In genomic region chr3:147662572-147662971, GRCm38 (mm10) we compare ENCODE assay signal across 20 mouse cellular contexts.
DNase-seq lines count a peak whose midpoint lies in the region; ATAC-seq and TF ChIP-seq lines count a peak whose summit lies in the region.
"Had no signal": no experiment of that assay in that cellular context is flagged by ENCODE, and none has a peak within 500 bp of the region (broad histone marks: within the 10 kb centered on the region; RNA-seq: fewer than 3 reads in every experiment).

No protein-coding gene starts in this region.

- TF ChIP-seq CTCF in Patski (IDR thresholded peaks at IDR 0.05): no peak

- no peak overlapping the region for H3K27ac ChIP-seq in hindbrain, embryonic 10.5 days

- ATAC-seq in Patski: peak; percentile 99
- no peak for ATAC-seq in CD4-positive, CD25-positive, alpha-beta regulatory T cell, adult 4 months
- ATAC-seq: activated CD4-positive, CD25-positive, alpha-beta regulatory T cell, adult 4 months had no signal

- 81% methylated on average over 3 of the region's 3 CpGs for WGBS in hindbrain, embryonic 10.5 days

- DNase-seq in 3T3-L1 (ENCODE audit: low read depth, low spot score): peak; percentile 17
- peak; percentile 44 for DNase-seq in Patski (ENCODE audit: low read depth, low spot score)
- no peak for DNase-seq in hindbrain, embryonic 10.5 days (ENCODE audit: low spot score)
- DNase-seq: adrenal gland, adult 2 months; adrenal gland, adult 8-10 months; adrenal gland, postnatal 10 days; adrenal gland, postnatal 14 days; adrenal gland, postnatal 25 days; adrenal gland, postnatal 36 days; B cell, adult 2 months; cerebellum, adult 11 months; cerebellum, adult 11-12 months; cerebellum, adult 18-20 months; cerebellum, adult 2 months; cerebellum, adult 8-10 months; cerebellum, adult 9-10 months had no signal

- no peak overlapping the region for H3K4me3 ChIP-seq in hindbrain, embryonic 10.5 days

- H3K9me3 ChIP-seq in hindbrain, embryonic 10.5 days: no peaks in the 10 kb centered on the region

- no peaks in the 10 kb centered on the region for H3K27me3 ChIP-seq in Patski
- H3K27me3 ChIP-seq in hindbrain, embryonic 10.5 days (ENCODE audit: insufficient read depth, poor library complexity, severe bottlenecking): no peaks in the 10 kb centered on the region
- H3K27me3 ChIP-seq: CH12.LX had no signal

- in situ Hi-C loops in Patski (cut with MboI; ENCODE audit: low pct_unique_long_range_greater_than_20kb): no loop called here

- CTCF ChIA-PET in Patski (lab: Charles Lee): no interaction called here

- no peaks in the 10 kb centered on the region for H3K36me3 ChIP-seq in hindbrain, embryonic 10.5 days
- H3K36me3 ChIP-seq: G1E had no signal

- no peaks in the 10 kb centered on the region for H3K4me1 ChIP-seq in hindbrain, embryonic 10.5 days (replicated peaks)

- POLR2A ChIA-PET in Patski (lab: Charles Lee): no interaction called here
